Mouse (Mus musculus) lung, postnatal 25 days (tissue): ENCODE measurements at regions not wholly inside any gene's neighbourhood (a gene's known extent, or its start where the extent isn't known, plus 50 kb on each side); places are given as distances from the start of the nearest gene placed in this dataset.

Experiments used
- DNase-seq: peaks from one replicate; pipeline ENCODE4 v3.0.0; 2022; ENCODE audit warnings: low spot score

DNA sequence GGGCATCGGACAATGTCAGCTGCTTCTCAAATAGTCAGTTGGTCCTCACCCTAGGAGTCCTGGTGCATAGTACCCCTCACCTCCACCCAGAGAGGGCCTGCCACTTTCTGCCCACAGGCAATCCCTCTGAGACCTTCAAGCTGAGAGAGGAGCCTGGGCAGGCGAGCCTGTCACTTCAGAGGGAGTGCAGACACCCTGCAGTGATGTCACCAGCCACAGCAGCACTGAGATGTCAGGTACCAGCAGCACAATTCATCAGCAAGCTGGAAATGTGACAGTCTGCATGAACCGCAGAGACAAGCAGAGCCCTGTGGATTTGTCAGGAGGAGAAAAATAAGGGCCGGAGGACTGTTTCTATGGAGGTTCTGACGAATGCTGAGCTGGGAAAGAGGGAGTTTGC lies 324.3 kb downstream of the Qk start:
- DNase-seq = no peak

DNA sequence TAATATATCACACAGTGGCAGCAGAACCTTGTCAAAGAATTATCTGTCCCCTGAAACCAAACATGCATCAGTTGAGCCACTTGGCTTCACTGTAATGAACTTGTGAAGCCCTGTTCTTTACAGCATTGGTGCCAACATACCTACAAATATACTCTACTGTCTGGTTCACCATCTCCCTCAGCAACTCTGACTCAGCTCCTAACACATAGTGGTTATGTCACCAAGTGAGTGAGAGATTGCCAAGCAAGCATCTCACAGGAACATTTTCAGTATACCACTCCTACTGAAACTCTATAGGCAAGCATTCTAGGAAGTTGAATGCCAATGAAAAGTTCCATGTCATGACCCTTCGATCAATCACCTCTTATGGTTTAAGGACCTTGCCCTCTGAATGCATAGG lies 321.2 kb upstream of the Pabpc6 start:
- no peak for DNase-seq

DNA sequence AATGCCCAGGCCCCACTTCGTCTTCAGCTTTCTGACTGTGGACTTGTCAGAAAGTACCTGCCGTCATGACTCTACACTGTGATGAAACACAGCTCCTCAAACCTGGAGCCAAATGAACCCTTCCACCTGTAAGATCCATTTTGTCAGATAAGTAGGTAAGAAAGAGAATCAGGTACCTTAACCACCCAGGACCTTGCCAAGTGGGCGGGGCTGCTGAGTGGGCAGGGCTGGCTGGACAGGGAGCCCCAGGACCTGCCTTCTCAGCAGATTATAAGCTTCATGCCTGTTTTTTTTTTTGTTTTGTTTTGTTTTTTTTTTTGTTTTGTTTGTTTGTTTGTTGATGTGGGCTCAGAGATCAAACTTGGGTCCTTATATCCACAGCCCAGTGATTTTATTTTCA lies 311.8 kb upstream of the Pabpc6 start:
- DNase-seq = no peak

DNA sequence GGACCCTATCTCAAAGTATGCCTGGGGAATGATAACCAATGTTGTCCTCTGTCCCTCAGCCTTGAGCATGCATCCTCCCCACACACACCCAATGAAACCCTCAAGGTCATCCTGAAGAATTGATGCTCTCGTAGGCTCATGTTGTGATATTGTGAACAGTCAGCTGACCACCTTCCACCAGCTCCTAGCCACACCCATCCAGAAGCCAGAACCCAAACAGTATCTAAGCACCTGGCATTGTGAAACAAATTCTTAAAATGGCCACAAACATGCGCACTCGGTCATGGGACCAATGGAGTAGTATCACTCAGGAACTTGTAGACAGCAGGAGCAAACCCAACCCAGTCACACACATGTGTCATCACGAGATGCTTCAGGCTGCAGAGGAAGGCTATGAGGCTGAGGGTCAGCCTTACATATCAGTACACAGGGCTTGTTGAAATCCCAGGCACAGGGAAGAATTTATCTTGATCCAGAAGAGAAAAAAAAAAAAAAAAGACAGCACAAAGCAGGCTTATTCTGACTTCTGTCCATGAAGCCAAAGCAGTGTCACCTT lies 307.4 kb upstream of the Pabpc6 start:
- DNase-seq = no peak

DNA sequence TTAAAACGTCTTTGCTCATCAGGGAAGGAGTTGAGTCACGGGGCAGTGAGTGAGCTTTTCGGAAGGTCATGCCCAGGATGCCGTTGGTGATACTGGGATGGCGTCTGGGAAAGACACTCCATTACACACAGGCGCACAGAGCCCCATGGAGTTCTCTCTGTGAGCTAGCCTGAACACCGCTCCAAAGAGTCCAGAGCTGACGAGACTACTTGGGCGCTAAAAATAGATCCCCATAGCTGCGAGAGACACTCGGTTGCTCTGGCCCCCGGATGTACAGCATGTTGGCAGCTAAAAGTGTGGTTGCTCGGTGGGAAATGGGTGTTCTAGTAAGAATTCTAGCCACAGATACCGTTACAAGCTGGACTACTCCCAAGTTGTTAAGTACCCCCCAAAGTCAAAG lies 306.5 kb upstream of the Pabpc6 start:
- DNase-seq = no peak

DNA sequence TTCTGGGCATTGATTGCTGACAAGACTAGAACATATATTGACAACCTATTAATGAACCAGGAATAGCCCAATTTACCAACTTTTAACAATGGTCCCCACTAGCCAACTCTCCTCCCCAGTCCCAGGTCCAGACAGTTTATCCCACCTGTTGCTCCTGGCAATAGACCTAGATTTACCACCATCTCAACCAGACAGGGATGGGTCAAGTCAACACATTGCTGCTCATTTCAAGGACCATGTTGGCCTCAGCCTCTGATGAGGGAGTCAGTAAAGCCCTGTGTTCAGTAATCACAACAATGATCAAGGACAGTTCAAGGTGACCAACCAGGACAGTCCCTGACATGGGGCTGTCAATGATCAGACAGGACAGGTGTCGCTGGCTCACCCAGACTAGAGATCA lies 305.6 kb upstream of the Pabpc6 start:
- no peak for DNase-seq

DNA sequence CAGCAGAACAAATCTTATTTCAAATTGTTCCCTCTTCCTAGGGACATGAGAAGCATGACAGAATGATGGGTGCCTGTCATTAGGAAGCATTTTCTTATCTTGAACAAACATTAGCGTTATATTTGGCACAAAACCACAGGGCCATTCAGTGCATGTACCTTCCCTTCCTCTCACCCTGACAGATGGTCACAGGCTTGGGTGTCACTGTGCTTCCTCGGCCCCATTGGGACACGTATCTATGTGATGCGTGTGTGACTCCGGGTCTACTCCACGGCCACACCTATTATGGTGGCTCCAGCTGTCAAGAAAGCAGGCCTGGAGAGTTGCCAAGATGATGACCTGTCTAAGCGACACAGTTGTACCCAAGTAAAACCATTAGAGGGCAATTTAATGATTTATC lies 298.5 kb upstream of the Pabpc6 start:
- peak; percentile 37 for DNase-seq

DNA sequence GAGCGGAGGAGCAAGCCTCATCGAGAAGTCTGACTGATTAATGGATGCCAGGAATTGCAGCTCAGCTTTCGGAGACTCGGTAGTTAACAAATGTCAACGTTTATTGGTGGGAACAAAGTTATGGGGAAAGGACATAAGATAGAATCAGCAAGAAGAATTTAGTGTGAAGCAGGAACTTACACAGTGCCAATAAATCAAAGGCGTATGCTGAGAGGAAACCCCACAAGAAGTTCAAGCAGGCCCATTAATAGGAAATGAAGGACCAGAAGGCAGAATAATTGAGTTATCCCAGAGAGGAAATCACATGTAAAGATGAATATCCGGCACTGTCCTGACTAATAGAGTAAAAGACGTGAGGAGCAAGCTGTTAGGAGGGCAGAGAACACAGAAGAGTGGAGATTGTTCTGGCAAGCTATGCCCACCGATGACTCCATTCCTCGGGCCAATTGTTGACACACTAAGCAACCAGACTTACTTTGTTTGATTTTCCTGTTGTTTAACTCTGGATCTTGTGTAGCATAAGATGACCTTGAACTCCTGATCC lies 293.4 kb upstream of the Pabpc6 start:
- no peak for DNase-seq

DNA sequence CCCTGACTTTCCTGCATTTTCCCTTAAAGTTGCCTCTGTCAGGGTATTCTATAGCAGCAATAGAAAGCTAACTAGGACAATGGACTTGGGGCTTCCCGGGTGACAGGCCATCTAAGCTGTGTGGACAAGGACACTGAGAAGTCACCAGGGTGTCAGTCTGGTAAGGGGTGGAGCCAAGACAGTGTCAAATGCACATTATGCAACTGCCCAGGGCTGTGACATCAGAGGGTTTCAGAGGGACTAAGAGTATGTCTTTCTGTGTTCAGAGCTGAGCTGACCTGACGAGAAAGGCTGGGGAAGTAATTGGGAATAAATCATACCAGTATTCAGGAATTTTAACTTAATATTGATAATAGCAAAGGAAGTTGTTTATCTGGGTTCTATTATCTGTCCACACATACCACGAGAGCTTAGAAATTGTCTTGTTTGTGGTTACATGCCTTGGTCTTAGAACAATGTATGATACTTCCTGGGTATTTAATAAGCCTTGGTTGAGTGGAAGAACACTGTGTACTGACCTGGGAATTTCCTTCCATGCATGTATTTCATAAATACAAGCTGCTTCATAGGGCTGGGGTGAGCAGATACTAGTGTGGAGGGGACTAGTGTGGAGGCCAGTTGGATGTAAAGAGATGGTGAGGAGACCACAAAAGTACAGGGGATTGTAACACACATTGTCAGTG lies 279.6 kb upstream of the Pabpc6 start:
- peak; percentile 41 for DNase-seq

DNA sequence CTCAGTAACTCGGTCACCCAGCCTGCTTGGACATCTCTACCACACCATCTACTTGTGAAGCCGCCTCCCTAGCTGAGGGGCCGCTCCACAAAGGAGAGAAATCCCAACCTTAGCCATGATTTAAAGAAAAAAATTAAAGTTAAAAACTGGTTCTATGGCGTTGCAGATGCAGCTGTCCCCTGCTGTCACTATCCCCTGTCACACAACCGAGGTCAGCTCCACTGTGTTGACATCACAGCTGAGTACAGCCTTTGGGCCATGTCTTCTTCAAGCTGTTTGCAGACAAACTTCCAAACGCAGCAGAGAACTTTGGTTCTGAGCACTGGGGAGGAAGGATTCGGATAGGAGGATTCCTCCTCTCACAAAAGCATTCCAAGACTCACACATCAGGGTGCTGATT lies 278.1 kb upstream of the Pabpc6 start:
- DNase-seq = no peak

DNA sequence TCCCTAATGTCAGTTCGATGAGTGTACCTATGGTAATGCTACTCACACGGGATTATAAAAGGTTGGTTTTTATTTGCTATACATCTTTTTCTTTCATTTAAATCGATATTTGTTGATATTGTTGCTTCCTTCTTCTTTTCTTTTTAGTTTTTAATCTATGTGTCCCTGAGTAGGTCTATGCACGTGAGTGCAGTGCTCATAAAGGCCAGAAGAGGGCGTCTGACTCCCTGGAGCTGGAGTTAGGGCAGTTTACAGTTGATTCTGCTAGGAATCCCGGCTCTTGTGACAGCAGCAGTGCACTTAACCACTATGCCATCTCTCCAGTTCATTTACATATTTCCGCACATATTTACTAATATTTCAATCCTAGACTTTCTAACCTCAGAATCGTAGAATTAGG lies 275.0 kb upstream of the Pabpc6 start:
- no peak for DNase-seq

DNA sequence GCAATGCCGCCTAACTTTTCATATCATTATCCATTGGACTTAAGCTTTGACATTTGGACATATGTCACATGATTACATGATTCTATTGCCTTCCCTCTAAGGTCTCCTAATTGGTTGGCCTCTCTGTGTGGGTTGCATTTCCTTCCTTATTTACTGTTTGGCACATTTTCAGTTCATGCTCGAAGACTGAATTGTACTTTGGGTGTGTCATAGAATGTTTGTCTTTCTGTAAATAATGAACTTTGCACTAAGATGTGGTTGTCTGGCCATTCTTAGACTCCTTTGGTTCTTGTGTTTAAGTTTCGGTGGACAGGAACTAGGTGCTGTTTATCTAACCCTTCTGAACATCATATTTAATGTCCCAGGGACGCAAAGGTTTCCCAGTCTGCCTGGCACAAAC lies 272.7 kb upstream of the Pabpc6 start:
- peak; percentile 50 for DNase-seq

DNA sequence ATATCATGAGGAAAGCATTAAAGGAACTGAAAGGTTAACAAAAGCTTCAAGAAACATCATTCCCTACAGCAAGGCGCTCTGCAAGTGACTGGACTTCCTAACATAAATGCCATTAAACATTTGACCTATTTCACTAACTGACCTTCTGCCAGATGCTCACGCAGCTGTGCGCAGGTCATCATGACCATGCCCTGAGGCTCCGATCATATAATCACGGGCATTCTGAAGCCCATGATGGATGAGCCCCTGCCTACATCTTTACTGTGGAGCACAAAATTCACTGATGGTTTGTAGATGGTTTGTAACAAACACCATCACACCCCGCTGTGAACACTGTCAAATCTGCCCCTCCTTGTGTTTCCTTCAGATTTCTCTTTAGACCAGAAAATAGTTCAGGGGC lies 270.1 kb upstream of the Pabpc6 start:
- no peak for DNase-seq

DNA sequence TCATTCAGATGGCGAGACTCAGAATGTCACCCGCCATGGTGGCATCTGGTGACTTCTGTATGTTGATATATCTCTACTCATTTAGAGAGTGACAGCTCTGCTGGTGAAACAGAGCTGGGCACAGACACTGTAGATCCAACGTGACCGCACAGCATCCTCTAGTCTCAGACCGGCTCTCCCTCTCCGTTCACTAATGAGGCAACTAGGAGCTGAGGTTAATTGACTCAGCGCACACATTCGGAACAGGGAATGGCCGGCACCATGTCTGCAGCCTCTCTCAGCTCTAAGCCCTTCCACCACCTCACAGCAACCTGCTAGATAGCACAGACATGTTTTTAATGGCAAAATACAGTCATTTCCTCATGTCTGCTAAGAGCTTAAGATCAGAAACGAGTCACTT lies 268.9 kb upstream of the Pabpc6 start:
- DNase-seq = no peak

DNA sequence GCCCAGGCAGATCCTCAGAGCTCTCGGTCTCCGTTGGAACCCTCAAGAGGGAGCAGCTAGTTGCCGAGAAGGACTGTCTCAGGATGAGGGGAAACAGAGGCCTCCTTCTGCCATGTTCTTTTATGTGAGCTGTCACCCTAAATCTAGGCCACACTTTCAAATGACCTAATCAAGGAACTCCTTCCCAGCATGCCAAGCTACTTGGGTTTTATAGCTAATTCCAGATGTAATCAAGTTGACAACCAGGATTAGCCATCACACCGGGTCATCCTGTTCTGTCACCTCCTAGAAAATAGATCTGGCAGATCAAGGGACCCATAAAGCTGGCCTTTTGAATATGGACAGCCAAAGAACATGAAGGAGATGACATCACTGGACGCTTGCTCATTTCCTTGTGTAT lies 267.7 kb upstream of the Pabpc6 start:
- DNase-seq = no peak

DNA sequence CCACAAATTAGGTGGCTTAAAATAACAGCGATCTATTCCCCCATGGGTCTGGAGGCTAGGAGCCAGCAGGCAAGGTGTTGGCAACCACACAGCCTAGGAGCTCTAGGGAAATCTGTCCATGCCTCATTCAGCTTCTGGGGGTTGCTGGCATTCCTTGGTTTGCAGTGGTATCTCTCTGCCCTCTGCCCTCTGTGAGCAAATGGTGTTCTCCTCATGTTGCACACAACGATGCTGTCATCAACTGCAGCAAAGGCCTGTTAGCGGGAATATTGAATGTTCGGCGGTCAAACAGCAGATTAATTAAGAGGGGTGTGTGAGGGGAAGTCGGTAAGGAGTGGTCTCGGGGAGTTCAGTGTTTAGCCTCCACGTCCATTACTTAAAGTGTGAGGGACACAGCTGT lies 262.7 kb upstream of the Pabpc6 start:
- no peak for DNase-seq

DNA sequence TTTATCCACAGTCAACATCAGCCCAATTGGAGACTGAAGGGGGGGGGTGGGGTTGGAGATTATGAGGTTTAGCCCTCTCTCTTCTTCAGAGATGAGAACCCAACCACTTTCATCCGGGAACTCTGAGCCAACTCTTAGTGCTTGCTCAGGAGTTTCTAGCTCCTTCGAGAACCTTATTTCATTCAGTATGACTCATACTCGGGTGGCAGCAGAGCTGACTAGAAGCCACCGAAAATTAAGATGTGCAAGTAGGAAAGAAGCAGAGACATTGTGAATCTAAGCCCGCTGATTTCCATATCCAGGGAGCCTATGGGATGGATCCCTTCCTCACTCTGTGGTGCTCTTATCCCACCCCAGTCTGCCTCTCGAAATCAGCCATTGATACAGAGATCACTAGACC lies 262.0 kb upstream of the Pabpc6 start:
- DNase-seq = no peak

DNA sequence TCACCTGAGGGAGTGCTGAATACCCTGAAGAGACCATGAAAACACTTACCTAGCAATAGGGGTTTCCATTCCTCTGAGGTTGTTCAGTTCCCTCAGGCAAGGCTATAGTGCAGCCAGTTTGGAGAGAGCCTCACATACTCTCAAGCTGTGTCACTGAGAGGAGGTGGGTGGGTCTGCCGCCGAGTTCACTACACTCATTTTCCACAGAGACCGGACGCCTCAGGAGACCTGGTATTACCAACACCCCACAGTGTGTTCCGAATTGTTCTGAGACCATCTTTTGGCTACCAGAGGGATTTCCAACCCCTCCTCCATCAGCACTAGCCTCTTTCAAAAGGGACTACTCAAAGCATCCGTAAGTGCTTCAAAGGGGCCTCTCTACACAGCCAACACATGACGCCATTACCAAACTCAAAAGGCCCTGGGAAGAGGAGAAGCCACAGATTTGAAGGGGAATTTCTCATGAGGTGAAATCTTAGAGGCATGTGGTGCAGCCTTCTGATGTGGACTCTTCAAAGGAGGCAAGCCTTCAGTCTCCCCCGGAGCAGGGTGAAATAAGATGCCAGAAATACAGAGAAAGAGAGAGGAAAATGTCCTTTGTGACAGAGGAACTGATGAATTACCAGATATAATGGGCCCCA lies 260.1 kb upstream of the Pabpc6 start:
- DNase-seq = no peak

DNA sequence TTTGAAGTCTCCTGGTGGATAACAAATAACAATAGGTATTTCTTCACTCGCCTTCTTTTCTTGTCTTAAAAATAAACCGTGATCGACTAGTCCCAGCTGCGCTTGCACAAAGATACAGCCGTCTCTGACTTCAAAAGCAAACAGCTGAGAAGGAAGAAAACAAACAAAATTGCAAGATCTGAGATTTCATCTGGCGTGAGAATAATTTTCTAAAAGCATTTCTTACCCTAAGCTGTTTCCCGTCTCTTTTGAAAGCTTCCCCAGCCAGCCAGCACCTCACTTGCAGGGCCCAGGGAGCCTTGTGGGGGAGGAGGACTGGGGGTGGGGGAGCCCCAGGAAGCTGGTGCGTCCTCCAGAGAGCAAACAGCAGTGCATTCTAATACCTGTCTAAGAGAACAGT lies 258.2 kb upstream of the Pabpc6 start:
- DNase-seq = peak; percentile 34

DNA sequence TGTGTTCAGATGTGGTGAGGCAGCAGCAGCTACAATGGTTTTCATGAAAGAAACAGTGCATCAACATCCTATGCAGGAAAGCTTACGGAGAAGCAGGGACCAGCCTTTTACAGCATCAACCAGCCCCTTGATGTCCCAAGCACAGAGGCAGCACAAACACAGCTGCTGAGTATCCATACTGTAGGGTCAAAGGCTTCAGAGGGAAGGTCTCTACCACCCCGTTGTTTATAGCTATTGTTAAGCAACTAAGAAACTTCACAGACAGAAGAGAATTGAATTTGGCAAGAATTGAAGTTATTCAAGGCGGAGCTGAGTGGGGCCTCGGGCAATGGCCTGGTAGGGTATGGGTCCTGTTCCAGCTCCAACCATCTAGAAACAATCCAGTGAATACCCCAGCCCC lies 256.8 kb upstream of the Pabpc6 start:
- DNase-seq = no peak

DNA sequence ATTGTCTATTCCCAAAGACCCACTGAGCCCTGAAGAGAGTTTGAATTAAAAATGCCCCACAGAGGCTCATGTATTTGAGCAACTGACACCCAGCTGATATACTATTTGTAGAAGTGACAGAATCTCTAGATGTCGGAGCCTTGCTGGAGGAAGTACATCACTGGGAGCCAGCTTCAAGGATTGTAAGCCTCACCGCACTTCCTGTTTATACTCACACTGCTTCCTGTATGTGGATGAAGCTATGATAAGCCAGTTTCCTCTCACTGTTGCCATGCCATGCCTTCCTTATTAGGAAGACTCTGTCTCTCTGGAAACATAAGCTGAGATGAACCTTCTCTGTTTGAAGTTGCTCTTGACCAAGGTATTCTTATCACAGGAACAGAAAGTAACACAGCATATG lies 251.8 kb upstream of the Pabpc6 start:
- DNase-seq = peak; percentile 79

DNA sequence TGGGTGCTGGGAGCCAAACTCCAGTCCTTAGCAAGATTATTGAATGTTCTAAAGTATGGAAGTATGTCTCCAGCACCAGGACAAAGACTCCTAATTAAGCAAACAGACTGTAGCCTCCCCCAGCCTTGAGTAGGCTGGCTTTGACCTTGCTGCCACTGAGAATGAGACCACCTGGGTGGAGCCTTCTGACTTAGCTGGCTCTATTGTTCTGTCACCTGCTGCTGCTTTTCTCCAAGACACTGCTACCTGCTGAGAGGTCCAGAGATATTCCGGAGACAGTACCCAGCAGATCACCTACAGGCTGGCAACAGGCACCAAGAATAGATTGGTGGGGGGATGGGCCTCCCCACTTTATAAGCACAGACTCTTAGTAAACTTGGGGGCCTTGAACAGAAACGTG lies 247.5 kb upstream of the Pabpc6 start:
- no peak for DNase-seq

DNA sequence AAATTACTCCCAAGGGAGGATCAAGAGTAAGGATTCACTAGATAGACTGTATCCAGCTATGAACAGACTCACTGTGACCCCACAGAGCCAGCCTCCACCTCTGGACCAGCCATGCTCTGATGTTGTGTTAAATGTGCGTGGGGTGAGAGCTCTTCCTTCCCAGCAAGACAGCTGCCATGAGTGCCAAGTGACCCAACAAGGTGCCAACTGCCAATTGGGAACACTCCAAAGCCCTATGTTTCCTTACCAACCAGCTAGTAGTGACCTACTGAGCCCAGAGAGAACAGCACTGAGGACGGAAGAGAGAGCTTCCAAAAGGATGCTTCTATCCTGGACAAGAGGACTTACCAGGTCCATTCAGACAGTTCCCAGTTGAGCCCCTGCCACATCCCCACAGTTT lies 241.3 kb upstream of the Pabpc6 start:
- no peak for DNase-seq

DNA sequence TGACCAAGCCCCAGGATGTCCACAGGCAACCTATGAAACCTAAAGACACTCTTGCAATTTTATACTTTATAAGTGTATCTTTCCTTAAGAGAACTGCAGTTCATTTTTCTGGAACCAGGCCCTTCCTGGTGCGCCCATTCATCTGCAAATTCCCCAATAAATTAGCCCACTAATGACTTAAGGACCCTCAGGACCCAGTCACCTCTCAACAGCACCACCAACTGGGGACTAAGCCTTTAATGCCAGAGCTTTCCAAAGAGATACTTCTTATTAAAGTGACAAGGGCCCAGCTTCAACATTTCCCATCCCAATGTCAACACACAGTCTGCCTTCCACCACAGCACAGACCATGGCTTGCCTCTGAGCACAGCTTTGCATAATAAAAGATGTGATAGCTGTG lies 237.6 kb upstream of the Pabpc6 start:
- DNase-seq = no peak
